Mouse (Mus musculus) left cerebral cortex, postnatal 4 days (tissue): ENCODE results near the gene Irf1. TPM values are rescaled to one million over a fixed set of nuclear protein-coding genes. Genes with fewer than 3 reads are reported as not detected.
"Not testable (repeated sequence)": the region's sequence is repeated elsewhere in the genome, so short reads cannot be mapped to it uniquely, and the experiment has no call there.

ENCODE experiments used
- DNase-seq: peaks from one replicate; pipeline ENCODE4 v3.0.0-alpha.2; 2022
- intact Hi-C: fragments of 180-260 bp; cut with DNase I; formaldehyde crosslinking; loops from one replicate; pipeline ENCODE4 v1.15.1; 2025
- total RNA-seq, 2 experiments: library from RNA; stranded (reverse); gene quantifications; 2 replicates each; pipeline ENCODE4 v1.2.3; 2021

Irf1 gene
- 1 to 10 TPM; 2.9 to 4.2 TPM for total RNA-seq

DNA sequence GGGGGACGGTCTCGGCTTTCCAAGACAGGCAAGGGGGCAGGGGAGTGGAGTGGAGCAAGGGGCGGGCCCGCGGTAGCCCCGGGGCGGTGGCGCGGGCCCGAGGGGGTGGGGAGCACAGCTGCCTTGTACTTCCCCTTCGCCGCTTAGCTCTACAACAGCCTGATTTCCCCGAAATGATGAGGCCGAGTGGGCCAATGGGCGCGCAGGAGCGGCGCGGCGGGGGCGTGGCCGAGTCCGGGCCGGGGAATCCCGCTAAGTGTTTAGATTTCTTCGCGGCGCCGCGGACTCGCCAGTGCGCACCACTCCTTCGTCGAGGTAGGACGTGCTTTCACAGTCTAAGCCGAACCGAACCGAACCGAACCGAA, at the start of gene Irf1:
Gene Irf1, plus strand, starts transcription at position 255 of the 365 bp plus-strand sequence.
- intact Hi-C loops: no loop called here

DNA sequence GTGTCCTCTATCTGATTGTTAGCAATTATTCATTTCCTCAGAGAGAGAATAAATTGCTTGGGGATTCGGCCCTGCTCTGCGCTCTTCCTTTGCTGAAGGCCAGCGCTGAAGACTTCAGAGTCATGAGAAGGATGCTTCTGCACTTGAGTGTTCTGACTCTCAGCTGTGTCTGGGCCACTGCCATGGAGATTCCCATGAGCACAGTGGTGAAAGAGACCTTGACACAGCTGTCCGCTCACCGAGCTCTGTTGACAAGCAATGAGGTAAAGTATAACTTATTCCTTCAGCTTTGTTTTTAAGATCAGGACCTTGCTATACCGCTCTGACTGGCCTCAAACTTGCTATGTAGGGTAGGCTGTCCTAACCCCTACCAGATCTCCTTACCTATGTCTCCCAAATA, 49.1 kb upstream of the Irf1 start, which contains the start of gene Il5:
Gene Il5, plus strand, starts transcription at position 80 of the 400 bp plus-strand sequence.
- intact Hi-C loops: no loop called here
- DNase-seq: no peak

More for the DNA sequence above, at the start of gene Irf1:
- DNase-seq: peak; percentile 83

DNA sequence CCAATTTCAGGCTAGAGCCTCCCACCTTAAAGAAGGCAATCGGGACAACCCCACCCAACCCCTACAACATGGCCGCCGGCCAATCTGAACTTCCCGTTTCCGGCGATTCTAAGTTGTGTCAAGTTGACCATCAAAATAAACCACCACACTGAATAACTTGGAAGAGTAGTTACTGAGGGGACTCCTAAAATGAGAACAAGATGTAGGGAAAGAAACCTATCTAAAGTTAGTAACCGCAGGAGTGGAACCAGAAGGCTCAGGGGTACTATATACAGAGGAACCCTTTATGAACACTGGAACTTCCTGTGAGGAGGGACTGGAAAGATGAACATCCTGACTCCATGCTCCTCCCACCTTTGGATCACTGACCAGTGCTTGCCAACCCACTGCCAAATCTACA, 38.4 kb upstream of the Irf1 start:
- intact Hi-C loops: no loop called here
- DNase-seq: no peak

DNA sequence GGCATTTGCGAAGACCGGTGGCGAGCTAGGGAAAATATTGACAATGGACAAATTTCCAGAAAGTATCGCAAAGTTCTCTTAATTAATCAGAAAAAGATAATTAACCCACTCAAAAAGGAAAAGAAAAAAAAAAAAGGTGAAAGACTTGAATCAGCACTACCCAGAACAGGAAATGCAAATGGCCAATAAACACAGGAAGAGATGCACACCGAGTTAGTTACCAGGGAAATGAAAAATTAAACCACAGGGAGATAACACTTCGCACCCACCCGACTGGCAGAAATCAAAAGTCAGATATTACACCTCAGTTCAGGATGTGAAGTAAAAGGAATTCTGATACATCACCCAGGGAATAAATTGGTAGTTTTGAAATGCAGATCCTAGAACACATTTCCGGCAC, 37.6 kb upstream of the Irf1 start:
- no peak for DNase-seq
- intact Hi-C loops: no loop called here

DNA sequence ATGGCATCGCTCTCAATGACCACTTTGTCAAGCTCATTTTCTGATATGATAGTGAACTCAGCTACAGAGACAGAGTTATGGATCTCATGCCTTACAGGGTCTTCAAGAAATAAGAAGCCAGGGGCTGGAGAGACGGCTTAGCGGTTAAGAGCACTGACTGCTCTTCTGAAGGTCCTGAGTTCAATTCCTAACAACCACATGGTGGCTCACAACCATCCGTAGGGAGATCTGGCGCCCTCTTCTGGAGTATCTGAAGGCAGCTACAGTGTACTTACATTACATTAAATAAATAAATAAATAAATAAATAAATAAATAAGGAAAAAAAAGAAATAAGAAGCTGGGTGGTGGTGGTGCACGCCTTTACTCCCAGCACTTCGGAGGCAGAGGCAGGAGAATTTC, 36.0 kb upstream of the Irf1 start:
- DNase-seq: no peak
- intact Hi-C loops: no loop called here

DNA sequence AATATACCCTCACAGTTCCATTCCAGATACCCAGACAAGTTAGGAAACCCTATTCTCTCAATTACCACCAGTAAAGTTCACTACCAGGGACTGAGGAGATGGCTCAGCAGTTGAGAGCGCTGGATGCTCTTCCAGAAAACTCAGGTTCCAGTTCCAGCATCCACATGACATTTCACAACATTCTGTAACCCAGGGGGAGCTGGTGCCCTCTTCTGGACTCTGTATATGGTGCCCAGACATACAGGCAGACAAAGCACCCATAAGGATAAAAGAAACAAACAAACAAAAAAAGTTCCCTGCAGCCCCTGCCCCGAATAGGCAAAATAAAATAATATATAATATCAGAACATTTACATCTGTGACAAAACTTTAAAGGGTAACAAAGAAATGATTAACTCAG, 35.4 kb upstream of the Irf1 start:
- DNase-seq: no peak
- intact Hi-C loops: no loop called here

DNA sequence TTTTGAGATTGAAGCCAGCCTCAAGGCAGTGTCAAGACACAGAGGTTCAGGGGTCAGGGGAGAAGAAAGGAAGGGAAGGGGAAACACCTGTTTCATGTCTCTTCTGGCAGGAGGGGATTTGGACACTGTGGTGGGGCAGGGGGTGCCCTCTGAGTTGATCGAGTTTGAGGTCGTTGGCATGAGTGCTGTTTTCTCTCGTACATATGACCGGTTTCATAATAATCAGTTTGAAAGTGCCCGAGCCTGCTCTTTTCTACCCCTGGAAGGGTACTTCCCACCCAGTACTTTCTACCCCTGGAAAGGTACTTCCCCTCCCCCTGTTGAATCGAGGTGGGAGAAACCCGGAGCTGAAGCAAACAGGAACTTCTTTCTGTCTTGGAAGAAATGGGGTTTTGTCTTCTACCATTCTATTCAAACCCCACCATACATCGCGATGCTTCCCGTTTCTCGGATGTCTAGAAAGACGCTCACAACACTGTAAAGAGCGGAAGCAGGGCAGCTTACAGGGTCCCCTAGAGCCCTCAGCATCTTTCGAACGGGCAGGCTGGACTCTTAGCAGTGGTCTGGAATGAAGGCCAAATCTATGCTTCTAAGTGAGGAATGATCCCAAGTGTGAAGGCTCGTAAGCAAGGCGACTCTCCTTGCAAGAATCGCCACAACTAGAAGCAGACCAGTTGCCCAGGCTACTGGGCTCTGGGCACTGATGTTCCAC, 34.7 kb upstream of the Irf1 start:
- intact Hi-C loops: loop anchor here (5.0 kb wide), 1 partner anchor 117 kb away; no protein-coding TSS in a partner anchor
- no peak for DNase-seq

DNA sequence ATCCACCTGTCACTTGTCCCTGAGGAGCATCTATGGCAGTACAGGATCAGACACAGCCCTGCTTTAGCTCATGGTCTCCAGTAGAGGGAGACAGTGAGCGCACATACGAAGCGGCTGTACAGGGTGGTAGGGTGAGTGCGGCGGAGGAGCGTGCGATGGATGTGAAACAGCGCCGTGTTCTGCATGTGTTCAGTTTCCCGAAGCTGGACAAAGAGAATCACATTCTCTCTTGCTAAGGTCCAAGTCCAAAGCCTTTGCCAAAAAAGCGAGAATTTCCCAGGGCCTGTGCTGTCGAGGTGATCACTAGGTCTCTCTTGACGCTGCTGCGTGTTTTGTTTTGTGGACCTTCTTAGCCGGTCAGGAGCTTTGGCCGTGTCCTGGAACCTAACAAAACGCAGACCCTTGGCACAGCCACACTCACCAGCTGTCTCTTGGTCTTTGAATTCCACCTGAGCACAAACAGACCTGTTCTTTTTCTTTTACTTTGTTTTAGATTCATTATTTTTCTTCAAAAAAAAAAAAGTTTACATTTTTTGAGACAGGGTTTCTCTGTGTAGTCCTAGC, 34.0 kb upstream of the Irf1 start:
- intact Hi-C loops: loop anchor here (5.0 kb wide), 1 partner anchor 117 kb away; no protein-coding TSS in a partner anchor
- DNase-seq: peak; percentile 69

DNA sequence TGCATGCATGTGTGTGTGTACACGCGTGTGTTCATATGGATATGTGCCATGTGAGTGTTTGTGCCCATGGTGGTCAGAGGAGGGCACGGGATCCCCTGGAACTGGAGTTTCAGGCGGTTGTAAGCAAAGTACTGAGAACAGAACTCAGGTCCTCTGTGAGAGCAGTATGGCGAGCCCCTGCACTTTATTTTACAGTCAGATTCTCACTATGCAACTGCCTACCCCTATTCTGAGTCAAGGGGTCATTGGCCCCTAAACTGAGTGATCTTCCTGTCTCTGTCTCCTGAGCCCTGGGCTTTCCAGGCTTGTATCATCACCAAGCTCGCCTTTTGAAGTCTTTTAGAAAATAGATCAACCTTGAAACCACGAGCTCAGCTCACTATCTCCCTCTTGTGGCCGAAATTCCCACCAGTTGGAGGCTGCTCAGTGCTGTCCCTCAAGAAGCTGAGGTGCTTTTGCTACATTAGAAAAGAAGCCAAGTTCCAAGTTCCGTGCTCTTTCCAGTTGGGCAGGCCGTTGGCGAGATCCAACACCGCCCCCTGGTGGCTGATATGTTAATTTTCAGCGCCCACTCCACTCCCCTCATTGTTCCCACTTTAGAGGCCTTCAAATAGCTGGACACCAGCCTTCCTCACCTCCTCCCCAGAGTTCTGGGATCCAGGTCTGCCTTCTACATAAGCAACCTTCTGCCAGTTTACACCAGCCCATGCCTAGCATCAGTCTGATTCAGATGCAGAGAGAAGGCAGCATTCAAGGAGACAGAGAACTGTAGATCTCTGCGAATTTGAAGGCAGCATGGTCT, 32.8 kb upstream of the Irf1 start:
- DNase-seq: peak; percentile 71
- intact Hi-C loops: loop anchor here (5.0 kb wide), 1 partner anchor 115 kb away; no protein-coding TSS in a partner anchor

DNA sequence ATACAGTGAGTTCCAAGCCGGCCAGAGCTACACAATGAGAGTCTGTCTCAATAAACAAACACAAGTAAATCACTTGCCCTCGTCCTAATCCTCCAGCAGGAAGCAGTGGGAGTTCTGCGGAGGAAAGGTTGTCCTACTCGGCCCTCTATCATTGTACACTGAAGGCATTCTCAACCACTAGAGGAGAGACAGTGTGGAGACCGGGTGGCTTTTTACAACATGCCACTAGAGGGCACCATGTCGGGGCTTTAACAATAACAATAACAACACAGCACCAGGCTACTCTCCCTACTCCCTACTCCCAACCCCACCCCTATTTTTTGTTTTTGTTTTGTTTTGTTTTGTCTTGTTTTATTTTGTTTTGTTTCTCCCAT, 32.3 kb upstream of the Irf1 start:
- DNase-seq: peak; percentile 50
- intact Hi-C loops: loop anchor here (5.0 kb wide), 1 partner anchor 115 kb away; no protein-coding TSS in a partner anchor

DNA sequence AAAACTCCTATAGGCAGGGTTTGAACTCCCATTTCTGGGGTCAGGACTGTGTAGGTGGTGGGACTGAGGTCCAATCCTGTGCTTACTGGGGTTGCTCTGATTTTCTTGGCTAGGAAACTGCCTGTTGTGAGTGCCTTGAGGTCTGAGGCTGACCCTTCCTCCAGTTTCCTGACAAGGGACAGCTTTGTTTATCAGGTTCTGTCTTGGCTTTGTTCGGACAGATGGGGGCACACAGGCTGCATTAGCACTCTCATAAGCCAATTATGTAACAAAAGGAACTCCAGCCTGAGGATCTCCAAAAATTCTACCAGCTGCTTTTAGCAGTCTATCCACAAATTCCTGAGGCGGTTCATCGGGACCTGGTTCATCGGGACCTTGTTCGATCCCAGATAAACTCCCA, 27.5 kb upstream of the Irf1 start:
- intact Hi-C loops: no loop called here
- DNase-seq: no peak

DNA sequence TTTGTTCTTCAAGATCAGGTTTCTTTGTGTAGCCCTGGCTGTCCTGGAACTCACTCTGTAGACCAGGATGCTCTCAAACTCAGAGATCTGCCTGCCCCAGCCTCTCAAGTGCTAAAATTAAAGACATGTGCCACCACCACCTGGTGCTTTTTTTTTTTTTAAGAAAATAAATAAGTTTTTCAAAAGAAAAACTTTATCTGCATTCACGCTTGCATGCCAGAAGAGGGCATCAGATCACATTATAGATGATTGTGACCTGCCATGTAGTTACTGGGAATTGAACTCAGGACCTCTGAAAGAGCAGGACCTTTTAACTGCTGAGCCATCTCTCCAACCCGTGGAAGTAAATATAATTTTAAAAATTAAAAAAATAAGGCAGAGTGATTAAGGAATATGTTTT, 24.6 kb upstream of the Irf1 start:
- intact Hi-C loops: no loop called here
- DNase-seq: no peak

DNA sequence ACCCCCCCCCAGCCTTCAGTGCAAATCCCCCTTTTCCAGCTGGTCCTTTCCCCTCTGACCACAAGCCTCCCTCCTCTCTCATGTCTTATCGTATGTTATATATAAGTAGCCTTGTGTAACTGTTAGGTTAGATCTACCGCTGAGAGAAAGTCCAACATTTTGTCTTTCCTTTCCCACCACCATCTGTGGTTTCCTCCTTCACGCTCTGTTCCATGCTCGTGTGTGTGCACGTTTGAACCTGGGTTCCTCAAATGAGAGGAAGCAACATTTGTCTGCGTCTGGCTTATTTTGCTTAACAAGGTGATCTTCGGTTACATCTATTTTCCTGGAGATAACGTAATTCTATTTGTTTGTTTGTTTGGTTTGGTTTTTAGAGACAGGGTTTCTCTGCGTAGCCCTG, 21.8 kb upstream of the Irf1 start:
- no peak for DNase-seq
- intact Hi-C loops: no loop called here

DNA sequence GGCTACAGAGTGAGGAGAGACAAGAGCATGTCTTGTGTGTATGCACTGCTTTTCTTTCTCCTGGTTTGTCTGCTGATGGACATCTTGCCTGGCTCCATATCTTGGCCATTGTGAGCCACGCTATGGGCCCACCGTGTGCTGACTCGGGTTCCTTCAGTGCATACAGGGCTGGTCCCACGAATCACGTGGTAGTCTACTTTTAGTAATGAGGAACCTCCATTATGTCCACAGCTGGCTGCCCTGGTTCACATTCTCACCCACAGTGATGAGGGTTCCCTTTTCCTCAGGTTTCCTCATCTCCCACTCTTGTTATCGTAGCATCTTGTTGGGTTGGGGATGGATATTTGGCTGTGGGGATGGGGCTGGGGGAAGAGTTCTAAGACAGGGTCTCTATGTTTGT, 21.2 kb upstream of the Irf1 start:
- intact Hi-C loops: no loop called here
- DNase-seq: no peak

DNA sequence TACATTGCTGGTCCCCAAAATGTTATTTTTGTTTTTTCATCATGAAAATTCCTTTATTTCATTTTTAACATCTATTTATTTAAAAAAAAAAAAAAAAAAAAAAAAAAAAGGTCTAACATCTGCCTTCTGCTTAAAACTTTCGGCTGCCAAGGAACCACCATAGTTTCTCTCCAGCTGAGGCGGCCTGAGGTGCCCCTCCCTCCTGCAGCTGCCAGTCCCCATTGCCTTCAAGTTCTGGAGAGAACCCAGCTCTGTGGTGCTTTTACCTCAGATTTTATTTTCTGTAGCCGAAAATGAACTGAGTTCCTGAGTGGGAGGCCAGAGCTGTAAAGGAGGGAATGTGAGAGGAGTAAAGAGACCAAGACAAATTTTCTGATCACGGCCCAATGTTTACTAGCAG, 20.5 kb upstream of the Irf1 start:
- DNase-seq: no peak
- intact Hi-C loops: no loop called here

DNA sequence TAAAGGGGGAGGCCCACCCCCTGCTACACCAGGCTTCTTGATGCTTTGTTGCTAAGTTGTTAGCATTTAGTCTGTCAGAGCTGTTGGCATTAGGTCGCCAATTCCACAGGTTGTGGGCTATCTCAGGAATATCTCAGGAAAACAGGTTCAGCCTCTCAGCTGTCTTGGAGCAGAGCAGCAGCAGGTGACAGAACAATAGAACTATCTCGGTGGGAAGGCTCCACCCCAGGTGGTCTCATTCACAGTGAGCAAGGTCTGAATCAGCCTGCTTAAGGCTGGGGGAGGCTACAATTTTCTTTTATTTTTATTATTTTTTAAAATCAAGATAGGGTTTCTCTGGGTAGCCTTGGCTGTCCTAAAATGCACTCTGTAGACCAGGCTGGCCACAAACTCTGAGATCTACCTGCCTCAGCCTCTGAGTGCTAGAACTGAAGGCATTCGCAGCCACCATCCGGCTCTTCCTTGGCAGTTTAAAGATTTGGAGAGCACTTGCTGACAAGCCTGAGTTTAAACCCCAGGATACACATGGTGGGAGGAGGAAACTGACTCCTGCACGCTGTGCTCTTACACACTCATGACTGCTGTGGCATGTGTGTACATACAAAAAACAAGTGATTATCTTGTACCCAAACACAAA, 20.0 kb upstream of the Irf1 start:
- intact Hi-C loops: no loop called here
- DNase-seq: no peak

DNA sequence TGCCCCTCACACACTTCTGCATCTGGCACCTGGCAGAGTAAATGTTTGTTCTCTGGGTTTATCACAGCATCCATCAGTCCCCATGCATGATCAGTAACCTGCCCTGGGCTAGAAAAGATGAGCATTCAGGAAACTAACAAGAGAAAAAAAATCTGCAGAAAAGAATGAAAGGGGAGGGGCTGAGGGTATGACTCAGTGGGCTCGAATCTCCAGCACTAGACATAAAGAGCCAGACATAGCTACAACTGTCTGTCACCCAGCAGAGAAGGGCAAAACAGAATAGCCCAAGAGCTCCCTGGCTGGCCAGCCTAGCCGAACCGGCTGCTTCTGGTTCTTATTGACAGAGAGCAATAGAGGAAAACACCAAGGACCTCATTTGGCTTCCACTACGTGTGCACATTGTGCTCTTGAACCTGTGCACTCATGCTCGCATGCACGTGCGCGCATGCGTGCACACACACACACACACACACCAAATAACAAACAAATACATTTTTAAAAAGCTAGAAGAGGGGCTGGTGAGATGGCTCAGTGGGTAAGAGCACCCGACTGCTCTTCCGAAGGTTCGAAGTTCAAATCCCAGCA, 14.7 kb upstream of the Irf1 start:
- intact Hi-C loops: no loop called here
- no peak for DNase-seq

DNA sequence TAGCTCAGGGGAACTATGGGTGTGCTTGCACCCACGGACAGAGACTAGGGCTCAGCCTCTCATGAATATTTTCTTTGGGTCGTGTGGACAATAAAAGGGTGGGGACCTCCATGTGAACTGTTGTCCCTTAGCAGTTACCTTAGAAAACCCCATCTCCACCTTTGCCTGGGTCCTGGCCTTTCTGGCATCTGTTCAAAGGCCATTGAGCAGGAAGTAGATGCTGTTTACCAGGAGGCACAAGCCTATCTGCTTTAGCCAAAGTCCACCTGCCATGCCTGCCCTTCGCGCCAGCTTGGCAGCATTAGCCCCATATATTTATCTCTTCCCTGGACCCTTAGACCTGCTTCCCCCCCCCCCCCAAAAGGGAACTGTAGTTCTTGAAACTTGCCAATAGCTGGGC, 12.2 kb upstream of the Irf1 start:
- DNase-seq: no peak
- intact Hi-C loops: no loop called here

DNA sequence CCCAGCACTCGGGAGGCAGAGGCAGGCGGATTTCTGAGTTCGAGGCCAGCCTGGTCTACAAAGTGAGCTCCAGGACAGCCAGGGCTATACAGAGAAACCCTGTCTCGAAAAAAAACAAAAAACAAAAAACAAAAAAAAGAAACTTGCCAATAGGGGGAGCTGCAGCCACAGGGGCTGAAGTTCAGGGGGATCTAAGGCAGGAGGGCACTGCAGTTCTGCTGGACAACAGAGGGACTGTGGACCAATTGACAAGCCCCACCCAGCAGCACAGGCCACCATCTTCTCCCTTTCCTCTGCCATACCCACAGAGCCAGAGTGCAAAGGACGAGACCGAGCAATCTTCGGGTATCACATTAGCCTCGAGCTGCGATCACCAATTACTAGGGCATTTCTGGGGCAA, 11.8 kb upstream of the Irf1 start:
- DNase-seq, intact Hi-C loops: not testable (repeated sequence)

DNA sequence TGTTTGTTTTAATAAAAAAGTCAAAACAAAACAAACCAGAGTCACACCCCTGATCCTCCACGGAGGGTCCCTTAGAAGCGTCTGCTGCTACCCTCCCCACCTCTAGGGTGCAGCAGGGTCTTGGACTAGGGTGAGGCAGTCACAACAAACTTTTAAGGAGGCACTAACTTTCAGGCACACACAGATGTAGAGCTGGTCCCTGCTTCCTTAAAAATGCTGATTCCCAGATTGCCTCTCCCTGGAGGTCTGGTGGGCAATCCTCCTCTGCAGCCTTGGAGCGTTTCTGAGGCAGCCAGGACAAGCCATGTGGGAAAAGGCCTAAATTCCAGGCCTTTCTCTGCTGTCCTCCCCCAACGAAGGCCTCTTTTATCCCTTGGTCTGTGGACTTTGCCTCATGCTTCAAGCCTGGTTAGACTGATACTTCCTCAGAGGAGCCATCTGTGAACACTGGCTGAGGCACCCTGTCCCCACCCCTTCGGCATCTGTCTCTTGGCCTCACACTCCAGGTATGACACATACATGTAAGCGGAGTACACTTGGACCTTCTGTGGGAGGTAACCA, 10.9 kb upstream of the Irf1 start:
- no peak for DNase-seq
- intact Hi-C loops: no loop called here
